Mouse (Mus musculus) forebrain, embryonic 14.5 days (tissue): ENCODE results near the gene Ankrd17. TPM values are rescaled to one million over a fixed set of nuclear protein-coding genes. Genes with fewer than 3 reads are reported as not detected.
A peak's percentile ranks its signal among the peaks of the same experiment; 100 is the strongest.

ENCODE experiments used
- ATAC-seq: fragments of 200-750 bp; cut with Nextera tagmentation; 2 replicates; pipeline ENCODE4 v1.8.0; 2017; ENCODE audit warnings: mild to moderate bottlenecking, moderate library complexity
- DNase-seq: peaks from one replicate; pipeline ENCODE4 v3.0.0-alpha.2; 2015; ENCODE audit warnings: low spot score
- H3K27ac ChIP-seq: fragments of 300-500 bp; sonication (generic); 2 replicates; pipeline ENCODE4 v1.5.1; 2014; ENCODE audit warnings: low read depth, mild to moderate bottlenecking, control low read depth, low read length, moderate library complexity
- H3K27me3 ChIP-seq: fragments of 300-500 bp; sonication (generic); replicated peaks from 2 replicates; pipeline ENCODE4 v1.6.1; 2014; ENCODE audit warnings: low read length, control low read depth, mixed read lengths; ENCODE audit not compliant: control insufficient read depth, insufficient read depth
- H3K36me3 ChIP-seq: fragments of 300-500 bp; sonication (generic); 2 replicates; pipeline ENCODE4 v1.6.1; 2014; ENCODE audit warnings: low read length, control low read depth; ENCODE audit not compliant: control insufficient read depth, insufficient read depth
- H3K4me1 ChIP-seq: fragments of 300-500 bp; sonication (generic); 2 replicates; pipeline ENCODE4 v1.6.1; 2014; ENCODE audit warnings: antibody characterized with exemption, low read length, control low read depth; ENCODE audit not compliant: control insufficient read depth, insufficient read depth
- H3K4me2 ChIP-seq: fragments of 300-500 bp; sonication (generic); 2 replicates; pipeline ENCODE4 v1.6.1; 2014; ENCODE audit warnings: mild to moderate bottlenecking, control low read depth, low read length
- H3K4me3 ChIP-seq: fragments of 300-500 bp; sonication (generic); 2 replicates; pipeline ENCODE4 v1.5.1; 2014; ENCODE audit warnings: low read depth, low read length, control low read depth
- H3K9ac ChIP-seq: fragments of 300-500 bp; sonication (generic); 2 replicates; pipeline ENCODE4 v1.6.1; 2014; ENCODE audit warnings: mild to moderate bottlenecking, low read length, control low read depth, moderate library complexity
- H3K9me3 ChIP-seq: fragments of 300-500 bp; sonication (generic); replicated peaks from 2 replicates; pipeline ENCODE4 v1.6.1; 2016; ENCODE audit warnings: low read length, control low read depth, mixed read lengths; ENCODE audit not compliant: control insufficient read depth
- WGBS: fragments of 180-500 bp; shearing (Covaris S2); extraction: QIAGEN DNeasy Blood & Tissue Kit; methylation state at CpG from one replicate; pipeline ENCODE4 v1.1.7; 2014; 5-methylcytosine and 5-hydroxymethylcytosine counted together
- polyA plus RNA-seq: library from polyadenylated mRNA; unstranded; fragments of >200 nt; fragmentation: Nextera tagmentation; extraction: Ambion mirVana; gene quantifications from 2 replicates; pipeline ENCODE4 v1.2.1, GENCODE M21; 2014

Ankrd17 gene
- polyA plus RNA-seq, 1 experiment from 2014 or later, result 26.2 TPM

DNA sequence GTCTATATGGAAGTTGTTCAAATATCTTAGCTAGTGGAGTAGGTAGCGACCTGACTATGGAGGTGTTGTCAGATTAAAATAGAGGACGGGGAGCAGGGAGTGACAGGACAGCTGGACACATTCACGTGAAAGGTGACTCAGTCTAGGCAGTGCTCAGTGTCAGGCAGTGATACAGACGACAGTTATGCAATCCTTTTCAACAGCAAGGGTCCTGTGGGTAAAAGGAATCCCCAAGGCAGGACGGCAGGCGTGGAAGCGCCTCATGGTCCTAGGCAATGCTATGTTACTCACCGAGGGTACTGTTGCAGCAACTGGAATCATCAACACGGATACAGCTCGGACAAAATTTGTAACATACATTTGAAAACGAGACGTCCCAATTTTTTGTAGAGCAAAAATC, 149.2 kb downstream of the Ankrd17 start:
- Histone ChIP-seq H3K9ac (no peak overlapping the region), H3K36me3 (peaks cover 51% of the 10 kb centered on the region), H3K4me1 (no peaks in the 10 kb centered on the region), H3K4me2 (no peak overlapping the region), H3K27ac (no peak overlapping the region), H3K4me3 (no peak overlapping the region), H3K27me3 (no peaks in the 10 kb centered on the region), H3K9me3 (no peaks in the 10 kb centered on the region)
- DNase-seq, result no peak
- 95% methylated on average over 12 of the region's 12 CpGs for WGBS
- no peak for ATAC-seq

DNA sequence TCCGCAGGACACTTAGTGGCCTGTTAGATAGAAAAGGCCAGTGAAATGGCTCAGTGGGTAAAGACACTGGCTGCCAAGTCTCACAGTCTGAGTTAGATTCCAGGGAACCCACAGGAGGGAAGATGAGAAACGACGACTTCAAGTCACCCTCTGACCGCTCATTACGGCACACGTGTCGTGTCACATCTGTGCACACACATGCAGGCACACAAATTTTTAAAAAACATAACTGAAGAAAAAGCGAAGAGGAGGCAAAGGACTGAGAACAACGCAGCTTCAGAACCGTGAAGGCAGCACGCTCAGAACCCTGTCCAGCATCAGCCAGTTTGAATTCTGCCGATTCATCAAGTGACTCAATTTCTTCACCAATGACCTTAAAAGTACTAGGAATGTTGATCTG, 153.0 kb downstream of the Ankrd17 start:
- 96% methylated on average over 12 of the region's 12 CpGs for WGBS
- DNase-seq (no peak), ATAC-seq (no peak)
- Histone ChIP-seq H3K9me3 (no peaks in the 10 kb centered on the region), H3K27me3 (no peaks in the 10 kb centered on the region), H3K4me2 (no peak overlapping the region), H3K4me1 (no peaks in the 10 kb centered on the region), H3K4me3 (no peak overlapping the region), H3K9ac (no peak overlapping the region), H3K27ac (no peak overlapping the region), H3K36me3 (peaks cover 34% of the 10 kb centered on the region)

DNA sequence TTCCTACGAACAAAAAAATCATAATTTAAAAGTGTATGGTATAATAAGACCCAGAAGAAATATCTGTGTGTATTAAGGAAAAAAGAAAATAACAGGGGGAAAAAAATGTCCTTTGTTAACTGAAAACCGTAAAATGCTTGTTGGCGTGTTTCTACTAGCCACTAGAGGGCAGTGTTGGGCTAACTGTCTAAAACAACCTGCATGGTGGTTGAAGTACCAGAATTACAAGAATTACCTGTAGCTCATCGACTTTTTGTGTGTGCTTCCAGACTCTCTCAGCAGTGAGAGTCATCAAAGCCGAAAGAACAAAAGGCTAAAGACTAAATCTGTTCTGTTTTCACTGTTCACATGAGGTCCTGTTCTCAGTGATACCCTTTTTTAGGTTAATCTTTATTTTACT, 163.2 kb downstream of the Ankrd17 start:
- 27% methylated on average over 5 of the region's 5 CpGs for WGBS
- H3K9me3 ChIP-seq, result no peaks in the 10 kb centered on the region
- no peaks in the 10 kb centered on the region for H3K4me1 ChIP-seq

DNA sequence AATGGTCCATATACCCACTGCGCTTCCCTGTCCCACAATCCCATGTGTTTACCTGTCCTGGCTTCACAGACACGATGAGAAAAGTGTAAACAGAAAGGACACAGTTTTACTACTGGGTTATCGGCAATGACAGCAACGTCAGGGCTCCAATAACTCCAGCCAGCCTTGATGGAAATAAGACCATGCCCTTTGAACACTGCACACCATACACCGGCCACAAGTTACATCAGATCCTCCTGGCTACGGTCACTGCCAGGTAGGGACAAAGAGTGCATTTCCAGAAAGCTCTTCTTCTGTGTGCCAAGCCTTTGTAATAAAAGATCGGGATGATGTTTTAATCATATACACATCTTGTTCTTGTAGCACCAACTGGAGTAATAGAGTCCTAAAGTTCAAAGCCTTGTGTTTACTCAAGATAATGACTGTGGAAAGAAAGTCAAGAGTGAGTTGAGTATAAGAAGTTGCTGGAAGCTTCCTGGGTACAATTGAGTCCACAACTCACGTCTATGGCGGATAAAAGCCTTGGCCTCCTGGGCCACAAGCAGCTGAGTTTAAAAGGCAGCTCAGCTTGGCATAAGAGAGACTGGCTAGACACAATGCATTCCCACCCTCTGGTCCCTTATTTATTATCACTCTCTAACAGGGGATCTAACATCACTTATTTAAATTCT, 163.8 kb downstream of the Ankrd17 start:
- DNase-seq (no peak), ATAC-seq (0 out of 2 replicates have a peak, but pooled peaks have one; percentile 10)
- 85% methylated on average over 9 of the region's 9 CpGs for WGBS
- no peaks in the 10 kb centered on the region for H3K36me3 ChIP-seq
- no peak overlapping the region for H3K4me2 ChIP-seq
- H3K27ac ChIP-seq, result no peak overlapping the region
- H3K27me3 ChIP-seq, result no peaks in the 10 kb centered on the region
- H3K4me3 ChIP-seq, result no peak overlapping the region
- no peaks in the 10 kb centered on the region for H3K9me3 ChIP-seq
- no peak overlapping the region for H3K9ac ChIP-seq
- H3K4me1 ChIP-seq, result no peaks in the 10 kb centered on the region

More for the DNA sequence above, 163.2 kb downstream of the Ankrd17 start:
- DNase-seq (peak; percentile 81), ATAC-seq (peak; percentile 61)
- H3K36me3 ChIP-seq, result no peaks in the 10 kb centered on the region
- no peak overlapping the region for H3K4me3 ChIP-seq
- H3K4me2 ChIP-seq, result no peak overlapping the region
- no peaks in the 10 kb centered on the region for H3K27me3 ChIP-seq
- no peak overlapping the region for H3K27ac ChIP-seq
- no peak overlapping the region for H3K9ac ChIP-seq

DNA sequence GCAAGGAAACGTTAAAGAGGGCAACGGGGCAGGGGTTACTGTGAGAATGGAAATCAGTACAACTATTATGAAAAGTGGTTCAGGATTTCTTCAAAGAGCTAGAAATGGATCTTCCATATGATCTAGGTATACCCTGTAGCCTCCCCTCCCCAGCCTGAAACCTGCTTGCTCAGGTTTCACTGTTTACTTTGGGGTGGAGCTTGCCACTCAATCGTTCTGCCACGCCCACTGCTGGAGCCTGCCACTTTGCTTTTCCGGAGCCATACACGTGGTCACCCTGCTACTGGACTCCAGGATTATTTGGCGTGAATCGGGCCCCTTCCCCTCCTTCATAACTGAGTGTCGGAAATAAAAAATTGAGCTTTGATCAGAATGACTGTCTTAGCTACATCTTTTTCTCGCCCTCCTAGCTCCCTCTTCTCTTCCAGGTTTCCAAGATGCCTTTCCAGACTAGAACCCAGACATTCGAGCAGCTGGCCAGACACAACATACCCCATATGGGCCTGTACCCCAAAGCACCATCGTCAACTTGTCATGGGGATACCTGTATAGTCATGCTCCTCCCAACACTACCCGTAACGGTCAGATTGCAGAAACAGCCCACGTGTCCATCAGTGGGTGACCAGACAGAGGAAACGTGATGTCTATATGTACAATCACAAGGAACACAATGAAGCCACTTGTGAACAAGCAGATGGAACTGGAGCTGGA, 166.3 kb downstream of the Ankrd17 start:
- H3K4me2 ChIP-seq, result no peak overlapping the region
- 66% methylated on average over 16 of the region's 16 CpGs for WGBS
- DNase-seq (no peak), ATAC-seq (no peak)
- H3K4me3 ChIP-seq, result no peak overlapping the region
- H3K4me1 ChIP-seq, result no peaks in the 10 kb centered on the region
- H3K9me3 ChIP-seq, result no peaks in the 10 kb centered on the region
- H3K27ac ChIP-seq, result no peak overlapping the region
- H3K9ac ChIP-seq, result no peak overlapping the region
- H3K36me3 ChIP-seq, result no peaks in the 10 kb centered on the region
- H3K27me3 ChIP-seq, result no peaks in the 10 kb centered on the region

DNA sequence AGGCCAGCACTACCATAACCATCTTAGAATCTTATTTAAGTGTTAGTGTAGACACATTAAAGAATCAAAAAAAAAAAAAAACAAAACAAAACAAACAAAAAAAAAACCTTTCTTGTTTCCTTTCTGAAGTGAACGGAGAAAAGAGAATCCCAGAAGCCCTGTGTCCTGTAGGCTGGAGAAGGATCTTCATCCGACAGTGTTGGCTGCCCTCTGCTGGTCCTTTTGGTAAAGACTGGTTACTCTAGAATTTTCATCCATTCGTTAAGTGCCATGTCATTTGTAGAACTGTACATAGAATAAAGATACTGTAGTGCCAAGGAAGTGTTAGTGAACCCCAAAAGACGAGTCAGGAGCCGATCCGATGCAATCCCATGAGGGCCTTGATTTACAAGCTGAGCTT, 171.5 kb downstream of the Ankrd17 start:
- no peaks in the 10 kb centered on the region for H3K9me3 ChIP-seq
- no peaks in the 10 kb centered on the region for H3K4me1 ChIP-seq
- H3K4me3 ChIP-seq, result no peak overlapping the region
- H3K4me2 ChIP-seq, result no peak overlapping the region
- H3K27ac ChIP-seq, result no peak overlapping the region
- no peaks in the 10 kb centered on the region for H3K36me3 ChIP-seq
- H3K9ac ChIP-seq, result no peak overlapping the region
- no peaks in the 10 kb centered on the region for H3K27me3 ChIP-seq
- DNase-seq (peak; percentile 90), ATAC-seq (peak; percentile 87)
- WGBS, result 30% methylated on average over 6 of the region's 6 CpGs

DNA sequence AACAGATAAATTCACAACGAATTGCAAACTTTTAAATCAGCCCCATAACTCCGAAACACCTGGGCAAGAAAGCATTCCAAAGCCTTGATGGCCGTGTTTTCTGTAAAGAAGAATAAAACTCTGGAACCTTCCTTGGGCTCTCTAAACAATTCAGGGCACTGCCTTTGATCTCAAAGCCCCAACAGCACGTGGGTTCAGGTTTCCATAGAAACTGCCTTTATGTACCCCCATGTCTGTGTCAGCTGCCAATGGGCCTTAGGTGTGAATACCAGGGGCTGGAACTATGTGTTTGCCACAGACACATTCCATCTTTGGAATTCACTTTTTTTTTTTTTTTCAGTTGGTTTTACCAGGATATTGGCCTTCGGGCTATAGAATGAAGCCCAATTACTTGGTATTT, 183.6 kb downstream of the Ankrd17 start:
- H3K4me3 ChIP-seq, result no peak overlapping the region
- no peak overlapping the region for H3K4me2 ChIP-seq
- no peaks in the 10 kb centered on the region for H3K4me1 ChIP-seq
- H3K27me3 ChIP-seq, result no peaks in the 10 kb centered on the region
- H3K27ac ChIP-seq, result no peak overlapping the region
- WGBS, result 53% methylated on average over 5 of the region's 5 CpGs
- no peaks in the 10 kb centered on the region for H3K36me3 ChIP-seq
- no peaks in the 10 kb centered on the region for H3K9me3 ChIP-seq
- ATAC-seq, result no peak
- no peak for DNase-seq
- no peak overlapping the region for H3K9ac ChIP-seq

DNA sequence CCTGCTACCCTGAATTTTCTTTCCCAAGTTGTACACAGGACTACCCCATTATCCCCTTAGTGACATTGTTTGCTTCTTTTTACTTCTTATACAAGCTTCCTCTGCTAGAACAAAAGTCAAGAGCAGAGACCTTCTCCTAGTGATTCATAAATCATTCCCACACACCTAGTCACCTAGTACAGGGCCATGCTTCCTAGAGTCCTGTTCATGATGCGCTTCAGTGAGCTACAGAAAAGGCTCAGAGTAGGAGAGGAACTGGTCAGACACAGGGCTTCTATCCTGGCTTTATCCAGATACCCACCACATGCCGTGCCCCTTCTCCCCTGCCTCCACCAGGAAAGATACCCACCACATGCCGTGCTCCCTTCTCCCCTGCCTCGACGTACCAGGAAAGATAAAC, 187.3 kb downstream of the Ankrd17 start:
- DNase-seq, result no peak
- H3K9ac ChIP-seq, result no peak overlapping the region
- no peak for ATAC-seq

DNA sequence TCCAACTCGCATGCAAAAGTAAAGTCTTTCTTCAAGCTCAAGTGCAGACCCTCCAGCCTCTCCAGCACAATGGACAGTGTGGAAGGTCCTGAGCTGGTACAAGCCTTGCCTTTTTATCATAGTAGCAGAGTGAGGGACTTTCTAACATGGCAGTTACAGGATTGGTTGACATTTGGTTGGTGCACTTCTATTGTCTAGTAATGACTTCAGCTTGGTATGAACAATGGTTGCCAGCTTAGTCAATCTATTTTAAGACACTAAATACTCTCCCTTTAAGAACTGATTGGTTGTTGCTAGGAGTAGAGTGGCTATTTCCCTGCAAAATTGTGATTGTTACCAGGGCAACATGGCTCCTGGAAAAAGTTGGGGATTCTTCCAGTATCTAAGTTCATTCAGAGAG, 188.3 kb downstream of the Ankrd17 start:
- DNase-seq (no peak), ATAC-seq (no peak)
- Histone ChIP-seq H3K4me1 (no peaks in the 10 kb centered on the region), H3K4me2 (no peak overlapping the region), H3K4me3 (no peak overlapping the region), H3K9me3 (no peaks in the 10 kb centered on the region), H3K9ac (no peak overlapping the region), H3K36me3 (no peaks in the 10 kb centered on the region), H3K27ac (no peak overlapping the region), H3K27me3 (no peaks in the 10 kb centered on the region)
- WGBS, result 78% methylated on average over 1 of the region's 1 CpGs

More for the DNA sequence above, 187.3 kb downstream of the Ankrd17 start:
- no peaks in the 10 kb centered on the region for H3K9me3 ChIP-seq
- H3K4me1 ChIP-seq, result no peaks in the 10 kb centered on the region
- H3K4me2 ChIP-seq, result no peak overlapping the region
- H3K4me3 ChIP-seq, result no peak overlapping the region
- WGBS, result 89% methylated on average over 5 of the region's 5 CpGs
- H3K27ac ChIP-seq, result no peak overlapping the region
- H3K27me3 ChIP-seq, result no peaks in the 10 kb centered on the region
- no peaks in the 10 kb centered on the region for H3K36me3 ChIP-seq
